Mouse (Mus musculus): ENCODE measurements around the gene Ptprcap. TPM values are rescaled to one million over a fixed set of nuclear protein-coding genes. Genes with fewer than 3 reads are reported as not detected.

Gene Ptprcap
- total and polyA plus RNA-seq, 3 experiments, result 1.1 to 6.4 (median 1.7) TPM

DNA sequence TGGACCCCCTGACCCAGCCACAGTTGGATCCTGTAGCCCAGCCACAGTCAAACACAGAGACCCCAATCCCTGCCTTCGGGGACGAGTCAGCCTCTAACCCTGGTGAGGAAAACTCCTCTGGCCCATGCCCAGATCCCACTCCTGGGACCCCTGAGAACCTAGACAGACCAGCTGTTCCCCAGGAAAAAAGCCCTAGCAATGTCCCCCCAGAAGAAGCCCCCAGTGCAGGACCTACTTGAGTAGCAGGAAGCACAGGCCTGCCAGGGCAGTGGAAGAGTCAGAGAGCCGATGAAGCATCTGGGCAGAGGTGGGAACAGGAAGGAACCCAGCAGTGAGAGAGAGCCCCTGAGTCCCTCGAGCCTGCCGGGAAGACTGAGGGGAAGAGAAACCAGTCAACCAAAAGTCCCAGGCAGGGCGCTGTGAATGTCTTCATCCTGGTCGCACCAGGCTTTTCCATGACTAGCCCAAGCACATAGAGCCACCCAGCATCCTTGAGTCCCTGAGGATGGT lies 9.6 kb upstream of the Ptprcap start, which contains the start of gene Cabp4:
TSS of gene Cabp4 (minus strand) at position 275 of the 510 bp plus-strand sequence.
- H3K79me2 ChIP-seq (replicated peaks; ENCODE audit: control insufficient read depth, insufficient read depth, low read length), result no peaks in the 10 kb centered on the region
- H3K9ac ChIP-seq (ENCODE audit: low read depth, low read length), result no peak within 1 kb of the TSS
- no peak for TF ChIP-seq EP300 (IDR thresholded peaks at IDR 0.05; ENCODE audit: insufficient read depth, low read depth, low read length)
- TF ChIP-seq CTCF (IDR thresholded peaks at IDR 0.05), result no peak
- no peak for TF ChIP-seq POLR2A (IDR thresholded peaks at IDR 0.05; ENCODE audit: insufficient read depth, low read depth, low read length)
- no peaks in the 10 kb centered on the region for H3K36me3 ChIP-seq (ENCODE audit: control insufficient read depth, insufficient read depth, low read length)
- H3K27ac ChIP-seq, result peak within 1 kb of the TSS; percentile 68
- no peak within 1 kb of the TSS for H3K4me3 ChIP-seq
- intact Hi-C loops (cut with DNase I), result no loop called here
- no peak for DNase-seq
- no peaks in the 10 kb centered on the region for H3K27me3 ChIP-seq (ENCODE audit: control insufficient read depth, insufficient read depth, low read length)
- peaks cover 5% of the 10 kb centered on the region for H3K4me1 ChIP-seq (ENCODE audit: control insufficient read depth, insufficient read depth, low read length)
- WGBS, result 64% methylated on average over 7 of the region's 7 CpGs

DNA sequence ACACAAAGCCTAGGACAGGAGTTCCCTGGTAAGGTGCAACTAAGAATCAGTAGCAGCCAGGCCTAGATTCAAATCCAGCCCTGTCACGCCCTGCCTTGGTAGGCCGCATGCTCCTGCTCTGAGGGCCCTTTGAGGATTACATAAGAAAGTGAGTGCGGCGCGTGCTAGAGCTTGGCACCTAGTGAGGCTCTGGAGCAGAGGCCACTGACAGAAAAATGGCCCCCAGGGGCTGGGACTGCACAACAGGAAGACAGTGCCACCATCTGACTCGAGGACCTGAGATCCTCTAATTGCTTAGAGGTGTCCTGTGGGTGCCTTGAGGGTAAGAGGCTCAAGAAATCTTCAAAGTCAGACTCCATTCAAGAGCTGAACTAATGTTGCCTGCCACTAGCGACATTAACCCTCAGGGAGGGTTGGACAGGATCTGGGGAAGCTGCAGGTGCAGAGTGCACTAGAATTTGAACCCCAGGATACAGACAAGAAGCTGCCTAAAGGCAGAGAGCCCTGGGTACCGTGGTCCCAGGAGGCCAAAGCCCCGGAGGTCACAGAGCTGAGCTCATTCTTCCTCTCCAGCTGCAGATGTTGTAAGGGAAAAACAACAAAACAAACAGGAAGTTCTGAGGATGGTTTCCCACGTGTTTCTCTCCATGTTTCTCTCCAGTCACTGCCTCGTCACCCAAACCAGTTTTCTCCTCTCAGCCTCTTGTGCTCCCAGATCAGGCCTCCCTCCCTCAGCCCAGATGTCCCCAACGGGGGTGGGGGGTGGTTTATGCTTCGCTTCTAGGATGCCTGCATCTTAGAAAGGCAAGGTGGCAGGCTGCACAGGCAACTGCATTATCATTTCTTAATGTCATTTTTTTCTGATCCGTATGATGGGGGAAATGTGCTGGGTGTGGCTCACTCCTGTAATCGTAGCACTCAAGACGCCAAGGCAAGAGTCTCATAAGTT lies 8.6 kb upstream of the Ptprcap start:
- peak in 1 of 2 experiments; percentile 63 for DNase-seq
- TF ChIP-seq EP300 (IDR thresholded peaks at IDR 0.05; ENCODE audit: insufficient read depth, low read depth, low read length) (no peak), POLR2A (IDR thresholded peaks at IDR 0.05; ENCODE audit: insufficient read depth, low read depth, low read length) (no peak), CTCF (IDR thresholded peaks at IDR 0.05) (no peak)
- Histone ChIP-seq H3K27me3 (ENCODE audit: control insufficient read depth, insufficient read depth, low read length) (no peaks in the 10 kb centered on the region), H3K27ac (peak overlapping the region; percentile 68), H3K9ac (ENCODE audit: low read depth, low read length) (no peak overlapping the region), H3K4me3 (no peak overlapping the region), H3K79me2 (replicated peaks; ENCODE audit: control insufficient read depth, insufficient read depth, low read length) (no peaks in the 10 kb centered on the region), H3K4me1 (ENCODE audit: control insufficient read depth, insufficient read depth, low read length) (peaks cover 7% of the 10 kb centered on the region), H3K36me3 (ENCODE audit: control insufficient read depth, insufficient read depth, low read length) (no peaks in the 10 kb centered on the region)
- WGBS, result 55% methylated on average over 16 of the region's 16 CpGs
- intact Hi-C loops (cut with DNase I), result no loop called here

DNA sequence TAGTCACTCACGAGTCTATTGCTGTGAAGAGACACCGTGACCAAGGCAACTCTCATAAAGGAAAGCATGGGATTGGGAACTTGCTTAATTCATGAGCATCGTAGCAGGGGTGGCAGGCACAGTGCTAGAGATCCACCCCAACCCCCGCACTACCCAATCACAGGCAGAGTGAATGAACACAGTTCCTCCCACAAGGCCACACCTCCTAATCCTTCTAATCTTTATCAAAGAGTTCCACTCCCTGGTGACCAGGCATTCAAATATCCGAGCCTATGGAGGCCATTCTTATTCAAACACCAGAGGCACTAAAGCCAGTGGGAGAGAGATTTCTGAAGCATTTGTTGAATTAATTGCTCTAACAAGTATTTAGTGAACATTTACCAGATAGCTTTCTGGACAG lies 7.5 kb upstream of the Ptprcap start:
- peaks cover 8% of the 10 kb centered on the region for H3K4me1 ChIP-seq (ENCODE audit: control insufficient read depth, insufficient read depth, low read length)
- H3K79me2 ChIP-seq (replicated peaks; ENCODE audit: control insufficient read depth, insufficient read depth, low read length), result no peaks in the 10 kb centered on the region
- DNase-seq, result no peak
- intact Hi-C loops (cut with DNase I), result no loop called here
- no peak overlapping the region for H3K4me3 ChIP-seq
- no peak for TF ChIP-seq POLR2A (IDR thresholded peaks at IDR 0.05; ENCODE audit: insufficient read depth, low read depth, low read length)
- TF ChIP-seq EP300 (IDR thresholded peaks at IDR 0.05; ENCODE audit: insufficient read depth, low read depth, low read length), result no peak
- TF ChIP-seq CTCF (IDR thresholded peaks at IDR 0.05), result no peak
- H3K9ac ChIP-seq (ENCODE audit: low read depth, low read length), result no peak overlapping the region
- WGBS, result 92% methylated on average over 5 of the region's 5 CpGs
- peak overlapping the region; percentile 68; the same call in 1 of the 2 replicates for H3K27ac ChIP-seq
- no peaks in the 10 kb centered on the region for H3K27me3 ChIP-seq (ENCODE audit: control insufficient read depth, insufficient read depth, low read length)
- no peaks in the 10 kb centered on the region for H3K36me3 ChIP-seq (ENCODE audit: control insufficient read depth, insufficient read depth, low read length)

DNA sequence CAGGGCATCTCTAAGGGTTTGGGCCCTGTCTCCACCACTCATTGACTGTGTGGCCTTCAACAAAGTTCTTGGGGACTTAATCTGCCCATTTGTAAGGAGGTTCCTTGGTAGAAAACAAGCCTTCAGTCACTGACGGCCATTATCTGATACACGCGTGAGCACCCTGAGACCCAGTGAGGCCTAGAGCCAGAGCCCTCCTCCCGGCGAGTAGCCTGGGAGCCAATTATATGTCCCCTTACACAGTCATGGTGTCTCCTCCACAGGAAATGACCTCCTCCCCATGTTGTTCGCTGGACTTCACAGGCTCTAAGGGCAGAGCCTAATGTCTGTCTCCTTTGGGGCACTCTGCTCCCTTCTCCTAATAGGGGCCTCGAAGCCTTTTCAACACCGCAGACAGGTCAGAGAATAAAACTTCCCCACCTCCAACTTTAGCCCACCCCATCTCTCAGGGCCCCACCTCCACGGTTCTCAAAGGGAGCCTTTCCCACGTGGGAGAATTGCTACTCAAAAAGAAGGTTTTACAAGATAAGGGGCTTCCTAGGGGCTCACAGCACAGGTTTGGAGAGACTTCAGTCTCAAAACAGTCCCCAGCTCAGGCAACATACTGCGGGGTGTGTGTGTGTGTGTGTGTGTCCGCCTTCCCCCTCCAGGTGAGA lies 6.9 kb upstream of the Ptprcap start:
- TF ChIP-seq POLR2A (IDR thresholded peaks at IDR 0.05; ENCODE audit: insufficient read depth, low read depth, low read length), result no peak
- TF ChIP-seq EP300 (IDR thresholded peaks at IDR 0.05; ENCODE audit: insufficient read depth, low read depth, low read length), result no peak
- TF ChIP-seq CTCF (IDR thresholded peaks at IDR 0.05), result no peak
- H3K9ac ChIP-seq (ENCODE audit: low read depth, low read length), result no peak overlapping the region
- 66% methylated on average over 12 of the region's 12 CpGs for WGBS
- intact Hi-C loops (cut with DNase I), result no loop called here
- no peaks in the 10 kb centered on the region for H3K27me3 ChIP-seq (ENCODE audit: control insufficient read depth, insufficient read depth, low read length)
- no peaks in the 10 kb centered on the region for H3K79me2 ChIP-seq (replicated peaks; ENCODE audit: control insufficient read depth, insufficient read depth, low read length)
- peaks cover 8% of the 10 kb centered on the region for H3K4me1 ChIP-seq (ENCODE audit: control insufficient read depth, insufficient read depth, low read length)
- DNase-seq, result no peak
- peak overlapping the region; percentile 1; the same call in 1 of the 2 replicates for H3K27ac ChIP-seq
- no peak overlapping the region for H3K4me3 ChIP-seq
- no peaks in the 10 kb centered on the region for H3K36me3 ChIP-seq (ENCODE audit: control insufficient read depth, insufficient read depth, low read length)

DNA sequence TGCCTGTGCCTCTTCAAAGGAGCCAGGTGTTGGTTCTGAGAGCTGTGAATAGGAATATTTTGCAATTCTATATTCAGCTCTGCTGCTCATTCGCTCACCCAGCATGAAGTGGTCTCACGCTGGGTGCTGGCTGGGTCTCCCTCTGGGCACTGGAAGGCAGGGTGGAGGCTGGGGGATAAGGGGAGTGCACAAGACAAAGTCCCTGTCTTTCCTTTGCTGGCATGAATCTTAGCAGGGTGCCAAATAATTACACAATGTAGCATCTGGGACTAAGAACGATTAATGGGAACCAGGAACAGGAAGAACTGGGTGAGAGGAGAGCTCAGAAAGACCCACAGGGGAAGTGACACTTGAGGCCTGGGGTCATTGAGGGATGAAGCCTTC lies 6.4 kb upstream of the Ptprcap start:
- Histone ChIP-seq H3K79me2 (replicated peaks; ENCODE audit: control insufficient read depth, insufficient read depth, low read length) (no peaks in the 10 kb centered on the region), H3K9ac (ENCODE audit: low read depth, low read length) (no peak overlapping the region), H3K4me3 (no peak overlapping the region), H3K27ac (peak overlapping the region; percentile 97; the same call in 1 of the 2 replicates), H3K27me3 (ENCODE audit: control insufficient read depth, insufficient read depth, low read length) (no peaks in the 10 kb centered on the region), H3K4me1 (ENCODE audit: control insufficient read depth, insufficient read depth, low read length) (peaks cover 8% of the 10 kb centered on the region), H3K36me3 (ENCODE audit: control insufficient read depth, insufficient read depth, low read length) (no peaks in the 10 kb centered on the region)
- intact Hi-C loops (cut with DNase I), result no loop called here
- WGBS, result 60% methylated on average over 3 of the region's 3 CpGs
- DNase-seq, result no peak
- no peak for TF ChIP-seq EP300 (IDR thresholded peaks at IDR 0.05; ENCODE audit: insufficient read depth, low read depth, low read length)
- TF ChIP-seq CTCF (IDR thresholded peaks at IDR 0.05), result no peak
- no peak for TF ChIP-seq POLR2A (IDR thresholded peaks at IDR 0.05; ENCODE audit: insufficient read depth, low read depth, low read length)
